Mouse (Mus musculus) embryonic fibroblast, embryonic 13.5 days (primary cell): ENCODE data around the gene Tagln.

Experiments used
- CTCF ChIP-seq: IDR thresholded peaks from 2 replicates; pipeline ENCODE4 v1.5.1; 2011; ENCODE audit warnings: mild to moderate bottlenecking, control low read depth, low read length, moderate library complexity, borderline replicate concordance; ENCODE audit not compliant: insufficient read depth
- POLR2A ChIP-seq: IDR thresholded peaks from 2 replicates; pipeline ENCODE4 v1.6.1; 2011; ENCODE audit warnings: low read depth, mild to moderate bottlenecking, control low read depth, low read length, moderate library complexity

DNA sequence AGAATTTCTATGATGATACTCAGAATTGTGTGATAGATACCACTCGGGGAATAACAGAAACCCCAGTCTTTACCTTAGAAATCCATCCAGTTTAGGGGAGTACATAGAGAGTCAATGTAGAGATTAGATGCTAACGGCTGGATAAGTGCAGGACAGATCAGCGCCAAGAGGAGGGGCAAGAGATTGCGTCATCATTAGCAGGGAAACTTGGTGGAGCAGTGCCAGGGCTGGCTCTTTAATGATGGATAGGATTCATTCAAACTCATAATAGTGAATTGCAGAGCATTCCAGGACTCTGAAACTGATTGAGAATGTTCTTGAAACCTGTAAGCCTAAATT, 49.3 kb upstream of the Tagln start:
- TF ChIP-seq CTCF (no peak), POLR2A (no peak; the same call in 1 of the 2 replicates)
